Mouse (Mus musculus) midbrain, embryonic 13.5 days (tissue): ENCODE data around the gene Cfl1. TPM values are rescaled to one million over a fixed set of nuclear protein-coding genes. Genes with fewer than 3 reads are reported as not detected.

Experiments
- ATAC-seq: fragments of 200-750 bp; cut with Nextera tagmentation; 2 replicates; pipeline ENCODE4 v1.8.0; 2017; ENCODE audit warnings: mild to moderate bottlenecking, moderate TSS enrichment, moderate library complexity
- H3K27ac ChIP-seq: fragments of 300-500 bp; sonication (generic); 2 replicates; pipeline ENCODE4 v1.5.1; 2015; ENCODE audit warnings: inconsistent platforms, mild to moderate bottlenecking, moderate library complexity
- H3K27me3 ChIP-seq: fragments of 300-500 bp; sonication (generic); 2 replicates; pipeline ENCODE4 v1.6.1; 2015; ENCODE audit warnings: mild to moderate bottlenecking, inconsistent platforms
- H3K36me3 ChIP-seq: fragments of 300-500 bp; sonication (generic); 2 replicates; pipeline ENCODE4 v1.6.1; 2015; ENCODE audit warnings: mild to moderate bottlenecking, inconsistent platforms
- H3K4me1 ChIP-seq: fragments of 300-500 bp; sonication (generic); replicated peaks from 2 replicates; pipeline ENCODE4 v1.6.1; 2015; ENCODE audit warnings: inconsistent platforms
- H3K4me2 ChIP-seq: fragments of 300-500 bp; sonication (generic); replicated peaks from 2 replicates; pipeline ENCODE4 v1.6.1; 2015; ENCODE audit warnings: moderate library complexity, mild to moderate bottlenecking, inconsistent platforms
- H3K4me3 ChIP-seq: fragments of 300-500 bp; sonication (generic); replicated peaks from 2 replicates; pipeline ENCODE4 v1.5.1; 2015; ENCODE audit warnings: mild to moderate bottlenecking, inconsistent platforms
- H3K9ac ChIP-seq: fragments of 300-500 bp; sonication (generic); replicated peaks from 2 replicates; pipeline ENCODE4 v1.6.1; 2015; ENCODE audit warnings: mild to moderate bottlenecking, inconsistent platforms
- H3K9me3 ChIP-seq: fragments of 300-500 bp; sonication (generic); 2 replicates; pipeline ENCODE4 v1.6.1; 2016; ENCODE audit warnings: mild to moderate bottlenecking, inconsistent platforms
- WGBS: fragments of 180-500 bp; shearing (Covaris S2); methylation state at CpG from one replicate; pipeline ENCODE4 v1.1.7; 2015; 5-methylcytosine and 5-hydroxymethylcytosine counted together
- polyA plus RNA-seq: library from polyadenylated mRNA; unstranded; fragments of >200 nt; fragmentation: Nextera tagmentation; extraction: Ambion mirVana; gene quantifications from 2 replicates; pipeline ENCODE4 v1.2.1, GENCODE M21; 2015

Cfl1 gene
- polyA plus RNA-seq, 1 experiment from 2014 or later, result 3,599 TPM

GRCm38 (mm10) chr19:5518721-5519120 lies 28.5 kb downstream of the Cfl1 start:
- no peaks in the 10 kb centered on the region for H3K27me3 ChIP-seq
- H3K4me2 ChIP-seq, result no peak overlapping the region
- 87% methylated on average over 3 of the region's 3 CpGs for WGBS
- no peak for ATAC-seq
- H3K4me1 ChIP-seq, result no peaks in the 10 kb centered on the region
- H3K9ac ChIP-seq, result no peak overlapping the region
- no peaks in the 10 kb centered on the region for H3K36me3 ChIP-seq
- no peaks in the 10 kb centered on the region for H3K9me3 ChIP-seq
- H3K4me3 ChIP-seq, result no peak overlapping the region
- H3K27ac ChIP-seq, result no peak overlapping the region

- Histone ChIP-seq H3K4me1 (peaks cover 13% of the 10 kb centered on the region), H3K9me3 (no peaks in the 10 kb centered on the region), H3K9ac (no peak overlapping the region), H3K27me3 (no peaks in the 10 kb centered on the region), H3K36me3 (no peaks in the 10 kb centered on the region), H3K4me2 (no peak overlapping the region), H3K4me3 (no peak overlapping the region), H3K27ac (no peak overlapping the region)
- 68% methylated on average over 5 of the region's 5 CpGs for WGBS
- no peak for ATAC-seq
Observed at GRCm38 (mm10) chr19:5525204-5525603, 34.9 kb downstream of the Cfl1 start.

DNA sequence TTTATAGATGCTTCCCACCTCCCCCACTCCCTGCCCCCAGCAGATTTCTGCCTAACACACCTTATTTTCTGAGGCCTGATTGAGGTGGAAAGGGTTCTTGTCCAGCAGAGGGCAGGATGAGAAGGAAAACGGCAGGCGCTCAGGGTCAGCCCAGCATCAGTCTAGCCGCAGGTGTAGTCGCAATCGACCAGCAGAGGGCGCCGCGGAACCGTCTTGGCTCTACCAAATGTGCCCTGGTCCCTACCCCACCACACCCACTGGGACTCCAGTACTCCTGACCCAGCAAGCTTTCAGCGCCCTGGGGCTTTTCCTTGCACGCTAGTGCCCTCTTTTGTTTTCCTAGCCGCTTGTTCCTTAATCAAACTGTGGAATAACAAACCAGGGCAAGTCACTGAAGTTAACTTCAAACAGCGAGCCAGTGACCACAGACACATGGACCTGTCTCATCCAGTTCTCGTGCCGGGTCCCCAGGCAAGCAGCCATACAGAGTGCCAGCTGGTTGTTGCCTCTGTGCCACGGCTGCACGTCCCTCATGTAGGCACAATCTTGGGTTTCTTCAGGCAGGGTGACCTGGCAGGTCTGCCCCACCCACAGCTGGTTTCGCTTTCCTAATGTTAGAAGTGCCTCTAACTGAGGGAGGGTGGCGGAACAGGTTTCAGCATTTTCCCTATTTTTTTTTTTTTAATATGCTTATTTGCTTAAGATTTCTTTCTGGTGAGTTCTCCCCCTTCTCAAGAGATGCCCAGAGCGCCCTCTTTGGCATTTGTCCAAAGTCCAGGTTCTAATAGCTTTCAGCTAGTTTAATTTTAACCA lies 39.3 kb downstream of the Cfl1 start:
- Histone ChIP-seq H3K36me3 (no peaks in the 10 kb centered on the region), H3K9me3 (no peaks in the 10 kb centered on the region), H3K4me1 (peaks cover 19% of the 10 kb centered on the region), H3K4me3 (0 out of 2 replicates have a peak overlapping the region, but pooled peaks have one; percentile 3), H3K27ac (peak overlapping the region; percentile 36; the same call in 1 of the 2 replicates), H3K9ac (no peak overlapping the region), H3K27me3 (peaks cover 12% of the 10 kb centered on the region; the same call in 1 of the 2 replicates), H3K4me2 (peak overlapping the region; percentile 37)
- 11% methylated on average over 20 of the region's 20 CpGs for WGBS
- peak; percentile 95 for ATAC-seq

GRCm38 (mm10) chr19:5530138-5530524 lies 39.9 kb downstream of the Cfl1 start:
- WGBS, result 17% methylated on average over 7 of the region's 7 CpGs
- Histone ChIP-seq H3K9ac (no peak overlapping the region), H3K27me3 (peaks cover 12% of the 10 kb centered on the region; the same call in 1 of the 2 replicates), H3K4me2 (no peak overlapping the region; the same call in 1 of the 2 replicates), H3K36me3 (no peaks in the 10 kb centered on the region), H3K4me1 (peaks cover 19% of the 10 kb centered on the region), H3K27ac (peak overlapping the region; percentile 19; the same call in 1 of the 2 replicates), H3K4me3 (no peak overlapping the region), H3K9me3 (no peaks in the 10 kb centered on the region)
- no peak for ATAC-seq

DNA sequence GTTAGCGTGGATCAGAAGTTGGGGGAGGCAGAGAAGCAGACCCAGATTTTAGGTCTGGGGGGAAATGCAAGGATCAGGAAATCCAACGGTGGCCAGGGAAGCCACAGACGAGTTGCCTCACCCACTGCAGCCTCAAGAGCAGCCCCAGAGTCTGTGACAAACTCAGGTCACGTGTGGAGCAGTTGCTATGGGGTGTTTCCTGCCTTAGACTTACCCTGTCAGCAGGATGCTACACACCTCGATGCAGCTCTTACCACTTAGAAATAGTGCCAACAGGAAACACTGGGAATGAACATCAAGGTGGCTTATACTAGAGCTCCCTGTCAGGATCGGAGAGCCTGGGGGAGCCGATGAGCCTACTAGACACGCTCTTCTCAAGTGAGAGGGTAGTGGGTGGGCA lies 42.3 kb downstream of the Cfl1 start:
- Histone ChIP-seq H3K4me2 (no peak overlapping the region), H3K4me1 (peaks cover 19% of the 10 kb centered on the region), H3K9ac (no peak overlapping the region), H3K36me3 (no peaks in the 10 kb centered on the region), H3K27ac (no peak overlapping the region), H3K4me3 (no peak overlapping the region), H3K9me3 (no peaks in the 10 kb centered on the region), H3K27me3 (peaks cover 12% of the 10 kb centered on the region; the same call in 1 of the 2 replicates)
- WGBS, result 80% methylated on average over 8 of the region's 8 CpGs
- ATAC-seq, result no peak

- WGBS, result 66% methylated on average over 8 of the region's 8 CpGs
- Histone ChIP-seq H3K4me1 (no peaks in the 10 kb centered on the region), H3K36me3 (no peaks in the 10 kb centered on the region), H3K4me3 (no peak overlapping the region), H3K27me3 (no peaks in the 10 kb centered on the region), H3K27ac (no peak overlapping the region), H3K9ac (no peak overlapping the region), H3K4me2 (no peak overlapping the region), H3K9me3 (no peaks in the 10 kb centered on the region)
- no peak for ATAC-seq
Observed at GRCm38 (mm10) chr19:5538786-5539185, 48.5 kb downstream of the Cfl1 start.

DNA sequence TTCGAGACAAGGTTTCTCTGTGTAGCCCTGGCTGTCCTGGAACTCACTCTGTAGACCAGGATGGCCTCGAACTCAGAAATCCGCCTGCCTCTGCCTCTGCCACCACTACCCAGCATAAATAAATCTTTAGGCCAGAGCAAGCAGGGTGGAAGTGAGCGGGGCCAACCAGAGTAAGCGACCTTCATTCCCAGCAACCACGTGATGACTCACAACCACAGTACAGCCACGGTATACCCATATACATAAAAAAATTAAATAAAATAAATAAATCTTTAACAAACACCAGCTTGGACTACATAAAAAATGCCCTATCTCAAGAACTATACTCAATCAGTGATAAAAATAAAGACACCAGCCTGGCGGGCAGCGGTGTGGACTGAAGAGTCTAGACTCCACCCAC lies 53.1 kb downstream of the Cfl1 start:
- no peaks in the 10 kb centered on the region for H3K27me3 ChIP-seq
- H3K27ac ChIP-seq, result no peak overlapping the region
- H3K4me1 ChIP-seq, result no peaks in the 10 kb centered on the region
- H3K9ac ChIP-seq, result no peak overlapping the region
- no peaks in the 10 kb centered on the region for H3K36me3 ChIP-seq
- no peak for ATAC-seq
- no peaks in the 10 kb centered on the region for H3K9me3 ChIP-seq
- 92% methylated on average over 9 of the region's 9 CpGs for WGBS
- H3K4me2 ChIP-seq, result no peak overlapping the region
- H3K4me3 ChIP-seq, result no peak overlapping the region

- H3K4me3 ChIP-seq, result no peak overlapping the region
- no peak overlapping the region for H3K4me2 ChIP-seq
- H3K27me3 ChIP-seq, result no peaks in the 10 kb centered on the region
- H3K4me1 ChIP-seq, result no peaks in the 10 kb centered on the region
- WGBS, result 61% methylated on average over 11 of the region's 11 CpGs
- no peak overlapping the region for H3K9ac ChIP-seq
- ATAC-seq, result no peak
- H3K36me3 ChIP-seq, result no peaks in the 10 kb centered on the region
- no peaks in the 10 kb centered on the region for H3K9me3 ChIP-seq
- no peak overlapping the region for H3K27ac ChIP-seq
Observed at GRCm38 (mm10) chr19:5544031-5544430, 53.8 kb downstream of the Cfl1 start.

Other genes with a start within 250 kb of the Cfl1 start
- 31.5 and 32.0 TPM in 2 replicates for gene Pacs1, start 217.3 kb upstream of the Cfl1 start, polyA plus RNA-seq
- 399 and 419 TPM in 2 replicates for gene Sf3b2, start 195.0 kb upstream of the Cfl1 start, polyA plus RNA-seq
- gene Gal3st3, start 192.1 kb upstream of the Cfl1 start, polyA plus RNA-seq, result 29.3 and 33.6 TPM in 2 replicates
- gene Catsper1, start 154.7 kb upstream of the Cfl1 start, polyA plus RNA-seq, result not detected in 2 replicates
- 4.5 and 5.8 TPM in 2 replicates for gene Cst6, start 140.9 kb upstream of the Cfl1 start, polyA plus RNA-seq
- 63.7 and 64.0 TPM in 2 replicates for gene Eif1ad, start 123.7 kb upstream of the Cfl1 start, polyA plus RNA-seq
- 366 and 375 TPM in 2 replicates for gene Banf1, start 123.3 kb upstream of the Cfl1 start, polyA plus RNA-seq
- 74.3 and 78.8 TPM in 2 replicates for gene Sart1, start 101.8 kb upstream of the Cfl1 start, polyA plus RNA-seq
- 0.32 and 0.55 TPM in 2 replicates for gene Tsga10ip, start 87.9 kb upstream of the Cfl1 start, polyA plus RNA-seq
- 303 and 313 TPM in 2 replicates for gene Drap1, start 65.5 kb upstream of the Cfl1 start, polyA plus RNA-seq
- gene AI837181, start 65.3 kb upstream of the Cfl1 start, polyA plus RNA-seq, result 51.6 and 60.3 TPM in 2 replicates
- not detected in 2 replicates for gene Fosl1, start 42.9 kb upstream of the Cfl1 start, polyA plus RNA-seq
- 6.9 and 9.7 TPM in 2 replicates for gene Ccdc85b, start 32.6 kb upstream of the Cfl1 start, polyA plus RNA-seq
- 183 and 192 TPM in 2 replicates for gene Fibp, start 29.8 kb upstream of the Cfl1 start, polyA plus RNA-seq
- 5.2 and 5.7 TPM in 2 replicates for gene Ctsw, start 21.9 kb upstream of the Cfl1 start, polyA plus RNA-seq
- 31.8 and 33.4 TPM in 2 replicates for gene Efemp2, start 16.5 kb upstream of the Cfl1 start, polyA plus RNA-seq
- 52.1 and 53.2 TPM in 2 replicates for gene Mus81, start 2.1 kb upstream of the Cfl1 start, polyA plus RNA-seq
- 0.26 and 0.27 TPM in 2 replicates for gene 1700020D05Rik, start 13.3 kb downstream of the Cfl1 start, polyA plus RNA-seq
- 70.4 and 73.6 TPM in 2 replicates for gene Snx32, start 20.1 kb downstream of the Cfl1 start, polyA plus RNA-seq
- gene Ovol1, start 70.2 kb downstream of the Cfl1 start, polyA plus RNA-seq, result 0.14 TPM in 1 of 2 replicates, not detected in the other
- gene Ap5b1, start 77.6 kb downstream of the Cfl1 start, polyA plus RNA-seq, result 2.0 and 2.3 TPM in 2 replicates
- 91.3 and 98.9 TPM in 2 replicates for gene Rnaseh2c, start 111.4 kb downstream of the Cfl1 start, polyA plus RNA-seq
- 82.3 and 89.3 TPM in 2 replicates for gene Kat5, start 119.8 kb downstream of the Cfl1 start, polyA plus RNA-seq
- 30.9 and 35.4 TPM in 2 replicates for gene Rela, start 147.0 kb downstream of the Cfl1 start, polyA plus RNA-seq
- gene Sipa1, start 173.3 kb downstream of the Cfl1 start, polyA plus RNA-seq, result 10.8 and 14.1 TPM in 2 replicates
- 11.4 and 15.1 TPM in 2 replicates for gene Map3k11, start 198.3 kb downstream of the Cfl1 start, polyA plus RNA-seq
- 25.6 and 29.1 TPM in 2 replicates for gene Pcnx3, start 198.5 kb downstream of the Cfl1 start, polyA plus RNA-seq
- gene Kcnk7, start 213.9 kb downstream of the Cfl1 start, polyA plus RNA-seq, result 0.15 TPM in 1 of 2 replicates, not detected in the other
- 8.9 and 10.5 TPM in 2 replicates for gene Ehbp1l1, start 235.9 kb downstream of the Cfl1 start, polyA plus RNA-seq
- gene Fam89b, start 239.2 kb downstream of the Cfl1 start, polyA plus RNA-seq, result 179 and 197 TPM in 2 replicates